Mouse (Mus musculus): ENCODE measurements at regions not wholly inside any gene's neighbourhood (a gene's known extent, or its start where the extent isn't known, plus 50 kb on each side); places are given as distances from the start of the nearest gene placed in this dataset.
A peak's percentile ranks its signal among the peaks of the same experiment; 100 is the strongest.

GRCm38 (mm10) chr2:73983166-73983565 is 72.0 kb upstream of the Atp5g3 start:
- DNase-seq = no peak

GRCm38 (mm10) chr2:73978072-73978471 is 66.9 kb upstream of the Atp5g3 start:
- DNase-seq = no peak

- DNase-seq = no peak
Measured at GRCm38 (mm10) chr2:73973774-73974173, 62.6 kb upstream of the Atp5g3 start.

GRCm38 (mm10) chr2:73967618-73968017 is 56.5 kb upstream of the Atp5g3 start:
- DNase-seq = no peak

- DNase-seq = peak; percentile 34 to 45
Measured at GRCm38 (mm10) chr2:73965595-73965994, 54.5 kb upstream of the Atp5g3 start.

Measured in B cell, adult 2 months (primary cell).